Mouse (Mus musculus) hindbrain, postnatal 0 days (tissue): ENCODE results near the gene Olfr231. TPM values are rescaled to one million over a fixed set of nuclear protein-coding genes. Genes with fewer than 3 reads are reported as not detected.

Experiments used
- ATAC-seq: fragments of 200-750 bp; cut with Nextera tagmentation; 2 replicates; pipeline ENCODE4 v1.8.0; 2017; ENCODE audit warnings: mild to moderate bottlenecking, moderate TSS enrichment, moderate library complexity
- DNase-seq: peaks from one replicate; pipeline ENCODE4 v3.0.0-alpha.2; 2015; ENCODE audit warnings: low spot score
- H3K27ac ChIP-seq: fragments of 300-500 bp; sonication (generic); 2 replicates; pipeline ENCODE4 v1.5.1; 2014; ENCODE audit warnings: mild to moderate bottlenecking
- H3K27me3 ChIP-seq: fragments of 300-500 bp; sonication (generic); 2 replicates; pipeline ENCODE4 v1.6.1; 2014; ENCODE audit warnings: low read length, mixed read lengths; ENCODE audit not compliant: insufficient read depth
- H3K36me3 ChIP-seq: fragments of 300-500 bp; sonication (generic); 2 replicates; pipeline ENCODE4 v1.6.1; 2014; ENCODE audit warnings: low read length, mixed read lengths; ENCODE audit not compliant: insufficient read depth
- H3K4me1 ChIP-seq: fragments of 300-500 bp; sonication (generic); 2 replicates; pipeline ENCODE4 v1.6.1; 2014; ENCODE audit warnings: antibody characterized with exemption, low read length, mixed read lengths; ENCODE audit not compliant: insufficient read depth
- H3K4me2 ChIP-seq: fragments of 300-500 bp; sonication (generic); 2 replicates; pipeline ENCODE4 v1.6.1; 2014; ENCODE audit warnings: low read depth, mild to moderate bottlenecking, low read length, moderate library complexity, mixed read lengths
- H3K4me3 ChIP-seq: fragments of 300-500 bp; sonication (generic); 2 replicates; pipeline ENCODE4 v1.5.1; 2014; ENCODE audit warnings: low read length
- H3K9ac ChIP-seq: fragments of 300-500 bp; sonication (generic); replicated peaks from 2 replicates; pipeline ENCODE4 v1.6.1; 2014; ENCODE audit warnings: mild to moderate bottlenecking, low read length, moderate library complexity, mixed read lengths
- H3K9me3 ChIP-seq: fragments of 300-500 bp; sonication (generic); 2 replicates; pipeline ENCODE4 v1.6.1; 2016; ENCODE audit warnings: low read length, mixed read lengths
- CTCF ChIP-seq: IDR thresholded peaks from 2 replicates; pipeline ENCODE4 v1.5.1; 2016; ENCODE audit warnings: antibody characterized with exemption, control low read depth, low read depth
- WGBS: fragments of 180-500 bp; shearing (Covaris S2); extraction: QIAGEN DNeasy Blood & Tissue Kit; methylation state at CpG from one replicate; pipeline ENCODE4 v1.1.7; 2014; 5-methylcytosine and 5-hydroxymethylcytosine counted together
- polyA plus RNA-seq: library from polyadenylated mRNA; unstranded; fragments of >200 nt; fragmentation: Nextera tagmentation; extraction: Ambion mirVana; gene quantifications from 2 replicates; pipeline ENCODE4 v1.2.1, GENCODE M21; 2015
- total RNA-seq: library from RNA; depleted of rRNA; stranded (reverse); fragments of >200 nt; gene quantifications from 2 replicates; pipeline ENCODE4 v1.2.3, GENCODE M21; 2014; rRNA removed

The Olfr231 gene
- total and polyA plus RNA-seq, 2 experiments from 2014 or later = not detected

DNA sequence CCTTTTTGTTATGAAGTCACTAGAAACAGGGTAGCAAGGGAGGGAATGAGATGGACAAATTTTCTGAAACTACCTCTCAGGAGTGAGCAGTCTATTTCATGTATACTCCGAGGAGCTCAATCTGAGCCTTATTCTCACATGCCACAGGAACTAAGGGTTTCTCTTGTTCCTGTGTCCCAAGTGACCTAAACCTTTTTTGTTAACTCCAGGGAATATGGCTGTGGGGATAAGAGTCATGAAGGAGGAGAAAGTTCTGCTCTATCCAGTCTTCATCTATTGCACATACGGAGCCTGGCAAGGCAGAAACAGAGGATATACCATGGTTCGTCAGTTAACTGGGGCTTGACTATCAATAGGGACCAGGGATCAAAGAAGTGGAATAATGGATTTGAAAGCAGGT is 54.7 kb downstream of the Olfr231 start, which contains the start of gene Olfr430:
TSS of gene Olfr430 (plus strand) at position 301 of the 400 bp plus-strand sequence.
- Histone ChIP-seq H3K27me3 (no peaks in the 10 kb centered on the region), H3K27ac (no peak within 1 kb of the TSS), H3K9me3 (no peaks in the 10 kb centered on the region), H3K4me2 (no peak within 1 kb of the TSS), H3K36me3 (no peaks in the 10 kb centered on the region), H3K9ac (no peak within 1 kb of the TSS), H3K4me3 (no peak within 1 kb of the TSS), H3K4me1 (no peaks in the 10 kb centered on the region)
- ATAC-seq (no peak), DNase-seq (no peak)
- no peak for TF ChIP-seq CTCF
- 91% methylated on average over 3 of the region's 3 CpGs for WGBS

Other genes with a start within 250 kb of the Olfr231 start
- 0.14 TPM in 1 of 2 replicates, not detected in the other for gene Ifi211, start 208.1 kb downstream of the Olfr231 start, total RNA-seq
- 0.40 and 0.63 TPM in 2 replicates for gene Ifi211, start 208.1 kb downstream of the Olfr231 start, polyA plus RNA-seq
- gene Mndal, start 178.7 kb downstream of the Olfr231 start, total RNA-seq = 0.68 and 2.3 TPM in 2 replicates
- 2.8 and 3.7 TPM in 2 replicates for gene Mndal, start 178.7 kb downstream of the Olfr231 start, polyA plus RNA-seq
- gene Ifi203, start 178.5 kb downstream of the Olfr231 start, total RNA-seq = 1.4 and 1.6 TPM in 2 replicates
- gene Ifi203, start 178.5 kb downstream of the Olfr231 start, polyA plus RNA-seq = 2.3 and 2.6 TPM in 2 replicates
- gene Ifi202b, start 138.4 kb downstream of the Olfr231 start, total RNA-seq = not detected in 2 replicates
- gene Ifi202b, start 138.4 kb downstream of the Olfr231 start, polyA plus RNA-seq = 0.16 and 0.28 TPM in 2 replicates
- gene Ifi205, start 89.4 kb downstream of the Olfr231 start, total RNA-seq = not detected in 2 replicates
- not detected in 2 replicates for gene Ifi205, start 89.4 kb downstream of the Olfr231 start, polyA plus RNA-seq
- gene Olfr433, start 80.5 kb downstream of the Olfr231 start, total RNA-seq = not detected in 2 replicates
- gene Olfr433, start 80.5 kb downstream of the Olfr231 start, polyA plus RNA-seq = not detected in 2 replicates
- gene Olfr432, start 72.0 kb downstream of the Olfr231 start, total RNA-seq = not detected in 2 replicates
- not detected in 2 replicates for gene Olfr432, start 72.0 kb downstream of the Olfr231 start, polyA plus RNA-seq
- gene Olfr430, start 54.6 kb downstream of the Olfr231 start, total RNA-seq = not detected in 2 replicates
- gene Olfr430, start 54.6 kb downstream of the Olfr231 start, polyA plus RNA-seq = not detected in 2 replicates
- not detected in 2 replicates for gene Olfr429, start 36.8 kb downstream of the Olfr231 start, total RNA-seq
- not detected in 2 replicates for gene Olfr429, start 36.8 kb downstream of the Olfr231 start, polyA plus RNA-seq
- gene Olfr427, start 24.3 kb downstream of the Olfr231 start, total RNA-seq = not detected in 2 replicates
- gene Olfr427, start 24.3 kb downstream of the Olfr231 start, polyA plus RNA-seq = not detected in 2 replicates
- gene Olfr424, start 10.4 kb upstream of the Olfr231 start, total RNA-seq = not detected in 2 replicates
- not detected in 2 replicates for gene Olfr424, start 10.4 kb upstream of the Olfr231 start, polyA plus RNA-seq
- gene Olfr420, start 34.5 kb upstream of the Olfr231 start, total RNA-seq = not detected in 2 replicates
- not detected in 2 replicates for gene Olfr420, start 34.5 kb upstream of the Olfr231 start, polyA plus RNA-seq
- not detected in 2 replicates for gene Spta1, start 51.6 kb upstream of the Olfr231 start, total RNA-seq
- gene Spta1, start 51.6 kb upstream of the Olfr231 start, polyA plus RNA-seq = 0.04 TPM in 1 of 2 replicates, not detected in the other
- gene Olfr419, start 130.9 kb upstream of the Olfr231 start, total RNA-seq = not detected in 2 replicates
- gene Olfr419, start 130.9 kb upstream of the Olfr231 start, polyA plus RNA-seq = not detected in 2 replicates
- not detected in 2 replicates for gene Mptx1, start 209.4 kb upstream of the Olfr231 start, total RNA-seq
- not detected in 2 replicates for gene Mptx1, start 209.4 kb upstream of the Olfr231 start, polyA plus RNA-seq
- gene Olfr417, start 244.0 kb upstream of the Olfr231 start, total RNA-seq = not detected in 2 replicates
- not detected in 2 replicates for gene Olfr417, start 244.0 kb upstream of the Olfr231 start, polyA plus RNA-seq